Mouse (Mus musculus) left cerebral cortex, adult 11 months (tissue): ENCODE measurements around the gene Tmem179.

Experiments used
- DNase-seq: peaks from one replicate; pipeline ENCODE4 v3.0.0; 2022; ENCODE audit warnings: low spot score

Tmem179 gene

GRCm38 (mm10) chr12:112516697-112517337 is at the start of gene Tmem179:
Gene Tmem179, minus strand, starts transcription at chr12:112516747.
- DNase-seq = no peak

- DNase-seq = no peak
These were observed 46.5 kb upstream of the Tmem179 start for GRCm38 (mm10) chr12:112563011-112563410.

- no peak for DNase-seq
These were observed 45.9 kb upstream of the Tmem179 start for GRCm38 (mm10) chr12:112562462-112562861.

GRCm38 (mm10) chr12:112561163-112561562 is 44.6 kb upstream of the Tmem179 start:
- DNase-seq = no peak

- DNase-seq = no peak
These were observed 43.7 kb upstream of the Tmem179 start for GRCm38 (mm10) chr12:112560176-112560797.

- DNase-seq = no peak
These were observed 43.1 kb upstream of the Tmem179 start for GRCm38 (mm10) chr12:112559671-112560070.

- no peak for DNase-seq
These were observed 42.7 kb upstream of the Tmem179 start for GRCm38 (mm10) chr12:112559231-112559630.

GRCm38 (mm10) chr12:112557219-112557618 is 40.7 kb upstream of the Tmem179 start:
- DNase-seq = no peak

- DNase-seq = no peak
These were observed 40.0 kb upstream of the Tmem179 start for GRCm38 (mm10) chr12:112556531-112557060.

GRCm38 (mm10) chr12:112554900-112555299 is 38.4 kb upstream of the Tmem179 start:
- DNase-seq = no peak

- no peak for DNase-seq
These were observed 36.0 kb upstream of the Tmem179 start for GRCm38 (mm10) chr12:112552520-112552919.

GRCm38 (mm10) chr12:112551861-112552375 is 35.4 kb upstream of the Tmem179 start:
- peak; percentile 91 for DNase-seq

- DNase-seq = no peak
These were observed 32.7 kb upstream of the Tmem179 start for GRCm38 (mm10) chr12:112549287-112549686.

- DNase-seq = no peak
These were observed 29.6 kb upstream of the Tmem179 start for GRCm38 (mm10) chr12:112546110-112546509.

- DNase-seq = no peak
These were observed 28.6 kb upstream of the Tmem179 start for GRCm38 (mm10) chr12:112544946-112545701.

- no peak for DNase-seq
These were observed 27.4 kb upstream of the Tmem179 start for GRCm38 (mm10) chr12:112543941-112544340.

- peak; percentile 80 for DNase-seq
These were observed 26.4 kb upstream of the Tmem179 start for GRCm38 (mm10) chr12:112542920-112543300.

GRCm38 (mm10) chr12:112542257-112542919 is 25.8 kb upstream of the Tmem179 start:
- no peak for DNase-seq

- DNase-seq = no peak
These were observed 25.0 kb upstream of the Tmem179 start for GRCm38 (mm10) chr12:112541483-112542091.

GRCm38 (mm10) chr12:112540321-112540720 is 23.8 kb upstream of the Tmem179 start:
- no peak for DNase-seq

- DNase-seq = no peak
These were observed 23.0 kb upstream of the Tmem179 start for GRCm38 (mm10) chr12:112539466-112539965.
